Mouse (Mus musculus) ES-E14 (cell line): Measurements from ENCODE around the gene Stam2. TPM values are rescaled to one million over a fixed set of nuclear protein-coding genes. Genes with fewer than 3 reads are reported as not detected.

ENCODE experiments used
- DNase-seq: peaks from one replicate; pipeline ENCODE4 v3.0.0-alpha.2; 2013; ENCODE audit warnings: low read depth, low spot score
- H3K27ac ChIP-seq: 2 replicates; pipeline ENCODE4 v1.5.1; 2012; ENCODE audit warnings: low read depth, mild to moderate bottlenecking, low read length, moderate library complexity, mixed read lengths; ENCODE audit not compliant: poor library complexity, insufficient read depth, severe bottlenecking
- H3K36me3 ChIP-seq: 2 replicates; pipeline ENCODE4 v1.6.1; 2012; ENCODE audit warnings: mild to moderate bottlenecking, low read length, moderate library complexity, mixed read lengths; ENCODE audit not compliant: control insufficient read depth, poor library complexity, insufficient read depth, severe bottlenecking
- H3K4me1 ChIP-seq, 2 experiments: fragments of 150-350 bp in 1 of 2; sonication (generic) in 1 of 2; 2 replicates each; pipeline ENCODE4 v1.6.1; 2012; ENCODE audit warnings: low read length in 2 of 2, mild to moderate bottlenecking in 1 of 2, mixed read lengths in 1 of 2; ENCODE audit not compliant: control insufficient read depth in 2 of 2, insufficient read depth in 2 of 2, poor library complexity in 1 of 2
- H3K4me3 ChIP-seq, 2 experiments: fragments of 150-350 bp in 1 of 2; sonication (generic) in 1 of 2; 2 replicates each; pipeline ENCODE4 v1.5.1; 2012; ENCODE audit warnings: low read length in 2 of 2, low read depth in 1 of 2, mild to moderate bottlenecking in 1 of 2, mixed read lengths in 1 of 2; ENCODE audit not compliant: insufficient read depth in 1 of 2, poor library complexity in 1 of 2, severe bottlenecking in 1 of 2
- H3K9ac ChIP-seq: 2 replicates; pipeline ENCODE4 v1.6.1; 2012; ENCODE audit warnings: low read depth, mild to moderate bottlenecking, low read length, mixed read lengths; ENCODE audit not compliant: poor library complexity, insufficient read depth, severe bottlenecking
- H3K9me3 ChIP-seq: fragments of 150-350 bp; sonication (generic); 2 replicates; pipeline ENCODE4 v1.6.1; 2012; ENCODE audit warnings: low read depth, mild to moderate bottlenecking, low read length; ENCODE audit not compliant: control insufficient read depth, insufficient read depth
- CHD2 ChIP-seq: IDR thresholded peaks from 2 replicates; pipeline ENCODE4 v1.6.1; 2014; ENCODE audit warnings: mild to moderate bottlenecking, low read depth, low read length, inconsistent platforms
- HCFC1 ChIP-seq: IDR thresholded peaks from 2 replicates; pipeline ENCODE4 v1.6.1; 2012; ENCODE audit warnings: low read length, inconsistent platforms, borderline replicate concordance; ENCODE audit not compliant: insufficient read depth
- MAFK ChIP-seq: IDR thresholded peaks from 2 replicates; pipeline ENCODE4 v1.6.1; 2014; ENCODE audit warnings: mild to moderate bottlenecking, low read depth, low read length, inconsistent platforms; ENCODE audit not compliant: insufficient read depth
- ZC3H11A ChIP-seq: IDR thresholded peaks from 2 replicates; pipeline ENCODE4 v1.6.1; 2012; ENCODE audit warnings: low read depth, mild to moderate bottlenecking, inconsistent platforms, low read length, borderline replicate concordance
- ZNF384 ChIP-seq: IDR thresholded peaks from 2 replicates; pipeline ENCODE4 v1.6.1; 2012; ENCODE audit warnings: low read depth, low read length, inconsistent platforms
- in situ Hi-C, 2 experiments: fragments of 600-800 bp; cut with MboI; formaldehyde crosslinking; loops; one replicate each; pipeline ENCODE4 v1.15.1; 2025; ENCODE audit warnings: low sequenced_read_pairs in 2 of 2, inconsistent platforms in 1 of 2; ENCODE audit not compliant: unreplicated experiment in 2 of 2
- total RNA-seq: library from RNA; depleted of rRNA; stranded (reverse); fragments of 300-350 nt; gene quantifications from 2 replicates; pipeline ENCODE4 v1.2.3, GENCODE M21; 2012

Stam2 gene
- total RNA-seq, 1 experiment, result 24.5 TPM

DNA sequence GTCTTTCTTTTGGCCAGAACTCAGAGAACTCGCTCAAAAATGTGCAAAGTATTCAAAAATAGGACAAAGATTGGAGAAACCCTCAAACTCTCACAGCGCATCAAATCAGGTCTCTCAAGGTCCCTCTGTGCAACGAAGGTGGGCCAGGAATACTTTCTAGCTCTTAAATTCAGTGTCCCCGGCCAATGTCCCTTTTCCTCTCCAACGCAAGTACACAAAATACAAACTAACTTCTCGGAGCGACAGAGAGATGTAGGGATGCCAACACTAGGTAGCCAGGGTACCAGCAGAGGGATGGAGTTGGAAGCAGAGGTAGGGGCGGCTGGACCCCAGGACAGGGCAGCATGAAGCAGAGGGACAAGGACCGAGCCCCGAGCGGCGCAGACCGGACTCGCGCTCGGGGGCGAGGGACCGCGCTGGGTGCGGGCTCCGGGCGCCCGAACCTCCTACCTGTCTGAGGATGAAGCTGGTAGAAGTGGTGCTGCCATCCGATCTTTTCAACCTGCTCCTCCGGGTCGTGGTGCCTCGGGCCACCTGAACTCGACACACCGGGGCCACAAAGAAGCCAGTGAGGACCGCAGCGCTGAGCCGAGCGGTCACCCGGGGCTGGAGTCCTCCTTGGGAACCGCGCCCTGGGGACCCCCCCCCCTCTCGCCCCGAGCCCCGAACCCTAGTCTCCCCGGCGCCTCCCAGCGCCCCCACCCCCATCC is 66.6 kb downstream of the Stam2 start:
- peak overlapping the region; percentile 58; the same call in 1 of the 2 replicates for H3K9ac ChIP-seq
- H3K4me1 ChIP-seq, result no peaks in the 10 kb centered on the region
- H3K27ac ChIP-seq, result no peak overlapping the region
- no peaks in the 10 kb centered on the region for H3K36me3 ChIP-seq
- in situ Hi-C loops, result no loop called here
- TF ChIP-seq ZNF384 (no peak), MAFK (no peak)
- DNase-seq, result peak; percentile 9
- peak overlapping the region; percentile 63 to 86 for H3K4me3 ChIP-seq
- no peaks in the 10 kb centered on the region for H3K9me3 ChIP-seq

DNA sequence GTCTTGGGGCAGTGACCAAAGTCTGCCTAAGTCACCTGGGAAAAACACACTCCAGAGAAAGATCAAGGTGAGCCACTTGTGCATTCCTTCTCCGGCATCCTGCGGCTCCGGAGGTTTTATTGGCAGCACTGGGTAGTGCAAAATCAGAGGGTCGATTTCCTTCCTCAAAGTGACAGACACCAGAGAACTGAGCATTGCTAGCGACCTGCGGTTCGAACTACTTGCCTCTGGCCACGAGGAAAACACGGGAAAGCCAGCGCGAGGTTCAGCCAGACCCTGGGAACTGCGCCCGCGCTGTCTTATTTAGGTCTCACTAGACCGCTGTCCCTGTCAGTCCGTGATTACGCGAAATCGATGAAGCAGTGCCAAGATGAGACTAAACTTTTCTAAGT is 67.2 kb downstream of the Stam2 start:
- H3K27ac ChIP-seq, result no peak overlapping the region
- in situ Hi-C loops, result no loop called here
- no peak overlapping the region for H3K9ac ChIP-seq
- no peaks in the 10 kb centered on the region for H3K9me3 ChIP-seq
- H3K4me1 ChIP-seq, result no peaks in the 10 kb centered on the region
- DNase-seq, result peak; percentile 13
- H3K36me3 ChIP-seq, result no peaks in the 10 kb centered on the region
- peak overlapping the region; percentile 30 to 63; a peak in 3 of 4 replicates for H3K4me3 ChIP-seq
- TF ChIP-seq CHD2 (no peak), HCFC1 (no peak), ZC3H11A (no peak), ZNF384 (no peak), MAFK (no peak)

DNA sequence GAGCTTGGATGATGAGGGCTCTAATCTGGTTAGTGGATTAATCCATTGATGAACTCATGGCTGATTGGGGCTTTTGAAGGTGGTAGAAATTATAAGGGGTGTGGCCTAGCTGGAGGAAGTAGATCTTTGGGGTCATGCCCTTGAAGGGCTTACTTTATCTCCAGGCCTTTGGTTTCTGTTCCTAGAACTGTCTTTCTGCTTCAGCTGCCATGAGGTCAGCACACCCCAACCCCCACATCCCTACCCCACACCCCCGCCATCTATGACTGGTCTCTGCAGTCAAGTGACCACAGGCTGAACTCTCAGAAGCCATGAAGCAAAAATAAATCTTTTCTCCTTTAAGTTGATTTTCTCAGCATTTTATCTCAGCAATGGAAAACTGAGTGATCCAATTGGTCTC is 68.9 kb downstream of the Stam2 start:
- Histone ChIP-seq H3K4me1 (no peaks in the 10 kb centered on the region), H3K4me3 (no peak overlapping the region), H3K36me3 (no peaks in the 10 kb centered on the region), H3K9ac (no peak overlapping the region), H3K9me3 (no peaks in the 10 kb centered on the region), H3K27ac (no peak overlapping the region)
- TF ChIP-seq MAFK (no peak), HCFC1 (no peak), ZNF384 (no peak), CHD2 (no peak), ZC3H11A (no peak)
- DNase-seq, result no peak
- in situ Hi-C loops, result no loop called here

DNA sequence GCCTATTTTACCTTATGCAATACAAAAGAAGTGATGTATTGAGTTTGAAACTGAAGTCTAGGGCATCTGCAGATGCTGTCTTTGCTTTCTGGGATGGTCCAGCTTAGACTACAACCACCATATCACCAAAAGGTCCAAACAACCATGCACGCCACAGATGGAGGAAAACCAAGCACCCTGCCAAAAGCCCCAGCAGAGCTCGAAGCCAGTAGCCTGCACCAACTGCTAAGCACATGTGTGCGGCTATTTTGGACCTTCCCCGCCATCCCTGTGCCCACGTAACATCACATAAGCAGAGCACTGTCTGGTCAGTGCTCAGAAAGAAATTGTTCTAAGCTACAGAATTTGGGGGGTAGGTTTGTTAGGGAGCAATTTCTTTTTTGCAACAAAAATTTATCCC is 71.3 kb downstream of the Stam2 start:
- Histone ChIP-seq H3K4me3 (no peak overlapping the region), H3K36me3 (no peaks in the 10 kb centered on the region), H3K9me3 (no peaks in the 10 kb centered on the region), H3K9ac (no peak overlapping the region), H3K4me1 (no peaks in the 10 kb centered on the region), H3K27ac (no peak overlapping the region)
- DNase-seq, result no peak
- no peak for TF ChIP-seq ZNF384
- no peak for TF ChIP-seq MAFK
- TF ChIP-seq HCFC1, result no peak
- TF ChIP-seq CHD2, result no peak
- TF ChIP-seq ZC3H11A, result no peak
- in situ Hi-C loops, result no loop called here

DNA sequence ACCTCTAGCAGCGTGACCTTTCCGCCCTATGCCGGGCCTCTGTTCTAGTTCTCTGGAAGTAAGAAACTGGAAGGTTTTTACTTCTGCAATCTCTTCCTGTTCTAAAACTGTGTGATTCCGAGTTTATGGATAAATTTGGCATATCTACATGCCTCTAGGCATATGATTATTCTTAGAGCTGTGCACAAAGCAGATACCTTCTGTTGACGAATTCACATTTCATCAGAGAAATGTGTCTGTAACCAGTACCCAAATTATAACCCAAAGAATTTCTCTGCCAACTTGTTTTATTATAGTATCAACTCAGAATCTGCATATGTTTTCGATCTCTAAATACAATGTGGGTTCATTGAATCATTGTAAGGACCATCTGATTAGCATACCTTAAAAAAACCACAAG is 73.6 kb downstream of the Stam2 start:
- no peaks in the 10 kb centered on the region for H3K9me3 ChIP-seq
- no peak for DNase-seq
- no peaks in the 10 kb centered on the region for H3K36me3 ChIP-seq
- H3K4me3 ChIP-seq, result no peak overlapping the region
- H3K9ac ChIP-seq, result no peak overlapping the region
- in situ Hi-C loops, result no loop called here
- TF ChIP-seq MAFK (no peak), ZNF384 (no peak), HCFC1 (no peak), CHD2 (no peak), ZC3H11A (no peak)
- no peaks in the 10 kb centered on the region for H3K4me1 ChIP-seq
- no peak overlapping the region for H3K27ac ChIP-seq
